Mouse (Mus musculus) cerebral cortex, adult 2 months (tissue): ENCODE measurements around the gene Espl1.

Experiments
- WGBS: fragments of 180-500 bp; shearing (Covaris S2); methylation state at CpG from one replicate; pipeline ENCODE4 v1.1.7; 2018; 5-methylcytosine and 5-hydroxymethylcytosine counted together

Espl1 gene

GRCm38 (mm10) chr15:102295633-102296367, at the start of gene Espl1:
TSS of gene Espl1 (plus strand) at chr15:102296266.
- WGBS, result 3% methylated on average over 25 of the region's 25 CpGs

- WGBS, result under 1% methylated on average over 35 of the region's 35 CpGs
Measured at GRCm38 (mm10) chr15:102246866-102247251, 49.2 kb upstream of the Espl1 start.

- WGBS, result 1% methylated on average over 64 of the region's 65 CpGs
Measured at GRCm38 (mm10) chr15:102247252-102248130, 48.6 kb upstream of the Espl1 start.

GRCm38 (mm10) chr15:102248131-102248811, 47.8 kb upstream of the Espl1 start:
- WGBS, result 26% methylated on average over 8 of the region's 8 CpGs

- 45% methylated on average over 3 of the region's 3 CpGs for WGBS
Measured at GRCm38 (mm10) chr15:102248812-102249191, 47.3 kb upstream of the Espl1 start.

- WGBS, result 35% methylated on average over 13 of the region's 13 CpGs
Measured at GRCm38 (mm10) chr15:102249251-102249691, 46.8 kb upstream of the Espl1 start.

- WGBS, result 82% methylated on average over 9 of the region's 9 CpGs
Measured at GRCm38 (mm10) chr15:102249967-102250366, 46.1 kb upstream of the Espl1 start.

- WGBS, result 89% methylated on average over 5 of the region's 5 CpGs
Measured at GRCm38 (mm10) chr15:102250521-102250920, 45.5 kb upstream of the Espl1 start.

- 62% methylated on average over 14 of the region's 14 CpGs for WGBS
Measured at GRCm38 (mm10) chr15:102255547-102256255, 40.4 kb upstream of the Espl1 start.

GRCm38 (mm10) chr15:102256431-102257201, 39.5 kb upstream of the Espl1 start:
- 12% methylated on average over 22 of the region's 22 CpGs for WGBS

GRCm38 (mm10) chr15:102257202-102258075, 38.6 kb upstream of the Espl1 start, which contains the start of gene Rarg:
TSS of gene Rarg (minus strand) at chr15:102257517.
- 2% methylated on average over 43 of the region's 46 CpGs for WGBS

GRCm38 (mm10) chr15:102258076-102258470, 38.0 kb upstream of the Espl1 start:
- 17% methylated on average over 12 of the region's 12 CpGs for WGBS

- WGBS, result 48% methylated on average over 11 of the region's 11 CpGs
Measured at GRCm38 (mm10) chr15:102258581-102259253, 37.3 kb upstream of the Espl1 start.

GRCm38 (mm10) chr15:102262582-102262981, 33.5 kb upstream of the Espl1 start:
- 43% methylated on average over 7 of the region's 7 CpGs for WGBS

- 83% methylated on average over 2 of the region's 2 CpGs for WGBS
Measured at GRCm38 (mm10) chr15:102263037-102263436, 33.0 kb upstream of the Espl1 start.

- 86% methylated on average over 5 of the region's 5 CpGs for WGBS
Measured at GRCm38 (mm10) chr15:102265548-102265947, 30.5 kb upstream of the Espl1 start.

GRCm38 (mm10) chr15:102270274-102270960, 25.6 kb upstream of the Espl1 start, which contains the start of gene Gm9918:
TSS of gene Gm9918 (plus strand) at chr15:102270563.
- 43% methylated on average over 21 of the region's 21 CpGs for WGBS

- WGBS, result 53% methylated on average over 3 of the region's 3 CpGs
Measured at GRCm38 (mm10) chr15:102271441-102271840, 24.6 kb upstream of the Espl1 start.
